Mouse (Mus musculus): ENCODE measurements around the gene Plk5.
"Not testable (repeated sequence)": the region's sequence is repeated elsewhere in the genome, so short reads cannot be mapped to it uniquely, and the experiment has no call there.

The Plk5 gene

GRCm38 (mm10) chr10:80330888-80331287, 25.4 kb upstream of the Plk5 start:
- no peak for DNase-seq (ENCODE audit: low read depth, low spot score)

- DNase-seq (ENCODE audit: low read depth, low spot score) = no peak
Measured at GRCm38 (mm10) chr10:80331636-80332524, 24.4 kb upstream of the Plk5 start.

GRCm38 (mm10) chr10:80332525-80332989, 23.7 kb upstream of the Plk5 start:
- no peak for DNase-seq (ENCODE audit: low read depth, low spot score)

- DNase-seq (ENCODE audit: low read depth, low spot score) = peak; percentile 34
Measured at GRCm38 (mm10) chr10:80336263-80336662, 20.0 kb upstream of the Plk5 start.

- DNase-seq (ENCODE audit: low read depth, low spot score) = peak; percentile 77
Measured at GRCm38 (mm10) chr10:80339941-80340750, 16.1 kb upstream of the Plk5 start.

- no peak for DNase-seq (ENCODE audit: low read depth, low spot score)
Measured at GRCm38 (mm10) chr10:80341026-80341425, 15.2 kb upstream of the Plk5 start.

GRCm38 (mm10) chr10:80341491-80342304, 14.6 kb upstream of the Plk5 start:
- peak; percentile 38 for DNase-seq (ENCODE audit: low read depth, low spot score)

GRCm38 (mm10) chr10:80342305-80342748, 13.9 kb upstream of the Plk5 start:
- DNase-seq (ENCODE audit: low read depth, low spot score) = no peak

- peak; percentile 83 for DNase-seq (ENCODE audit: low read depth, low spot score)
Measured at GRCm38 (mm10) chr10:80342749-80343424, 13.4 kb upstream of the Plk5 start.

GRCm38 (mm10) chr10:80343425-80343895, 12.8 kb upstream of the Plk5 start:
- DNase-seq (ENCODE audit: low read depth, low spot score) = peak; percentile 36

- DNase-seq (ENCODE audit: low read depth, low spot score) = peak; percentile 26
Measured at GRCm38 (mm10) chr10:80344131-80344661, 12.1 kb upstream of the Plk5 start.

- peak; percentile 56 for DNase-seq (ENCODE audit: low read depth, low spot score)
Measured at GRCm38 (mm10) chr10:80345122-80345521, 11.1 kb upstream of the Plk5 start.

GRCm38 (mm10) chr10:80345929-80346328, 10.3 kb upstream of the Plk5 start:
- not testable (repeated sequence) for DNase-seq (ENCODE audit: low read depth, low spot score)

GRCm38 (mm10) chr10:80347514-80347967, 8.7 kb upstream of the Plk5 start:
- DNase-seq (ENCODE audit: low read depth, low spot score) = no peak

GRCm38 (mm10) chr10:80348244-80348781, 7.9 kb upstream of the Plk5 start, which contains the start of gene Adamtsl5:
Adamtsl5 (minus strand) TSS chr10:80348412.
- peak; percentile 83 for DNase-seq (ENCODE audit: low read depth, low spot score)

- DNase-seq (ENCODE audit: low read depth, low spot score) = no peak
Measured at GRCm38 (mm10) chr10:80348981-80349380, 7.3 kb upstream of the Plk5 start.

GRCm38 (mm10) chr10:80350292-80350691, 6.0 kb upstream of the Plk5 start:
- peak; percentile 79 for DNase-seq (ENCODE audit: low read depth, low spot score)

GRCm38 (mm10) chr10:80351896-80352295, 4.4 kb upstream of the Plk5 start:
- no peak for DNase-seq (ENCODE audit: low read depth, low spot score)

- no peak for DNase-seq (ENCODE audit: low read depth, low spot score)
Measured at GRCm38 (mm10) chr10:80352727-80353126, 3.5 kb upstream of the Plk5 start.

GRCm38 (mm10) chr10:80355431-80355830, 828 bp upstream of the Plk5 start:
- DNase-seq (ENCODE audit: low read depth, low spot score) = no peak
